Mouse (Mus musculus) G1E (cell line): ENCODE results near the gene Slc25a33. TPM values are rescaled to one million over a fixed set of nuclear protein-coding genes. Genes with fewer than 3 reads are reported as not detected.

Source experiments
- ATAC-seq: 2 replicates; pipeline ENCODE4 v1.8.0; 2016; ENCODE audit warnings: mild to moderate bottlenecking; ENCODE audit not compliant: insufficient number of reproducible peaks, poor library complexity, low FRiP score, severe bottlenecking; ENCODE audit errors: extremely low read depth
- DNase-seq: peaks from one replicate; pipeline ENCODE4 v3.0.0; 2012; ENCODE audit warnings: low spot score
- H3K27me3 ChIP-seq: 2 replicates; pipeline ENCODE4 v1.6.1; 2012; ENCODE audit warnings: mild to moderate bottlenecking, low read length, inconsistent platforms; ENCODE audit not compliant: insufficient read depth
- H3K36me3 ChIP-seq: replicated peaks from 2 replicates; pipeline ENCODE3; 2012; ENCODE audit warnings: mild to moderate bottlenecking, inconsistent platforms
- H3K4me1 ChIP-seq: 2 replicates; pipeline ENCODE4 v1.6.1; 2012; ENCODE audit warnings: low read depth, low read length, inconsistent platforms, mixed read lengths; ENCODE audit not compliant: insufficient read depth
- H3K4me3 ChIP-seq: 2 replicates; pipeline ENCODE4 v1.5.1; 2012; ENCODE audit warnings: low read depth, mild to moderate bottlenecking, inconsistent platforms, low read length, moderate library complexity, mixed read lengths
- H3K9me3 ChIP-seq: replicated peaks from 2 replicates; pipeline ENCODE4 v1.6.1; 2012; ENCODE audit warnings: inconsistent platforms
- CTCF ChIP-seq: IDR thresholded peaks from 2 replicates; pipeline ENCODE4 v1.5.1; 2012; ENCODE audit warnings: low read depth, low read length, inconsistent platforms, mixed read lengths
- polyA plus RNA-seq: library from polyadenylated mRNA; stranded (reverse); fragments of >175 nt; gene quantifications from 2 replicates; pipeline ENCODE4 v1.2.3, GENCODE M21; 2012
- total RNA-seq, 2 experiments: library from RNA; stranded (forward) in 1 of 2; stranded (reverse) in 1 of 2; fragments of 200-1000 nt in 1 of 2; fragments of >200 nt in 1 of 2; fragmentation: Nextera tagmentation in 1 of 2; gene quantifications; 2 replicates each; pipeline ENCODE4 v1.2.3; 2014 to 2017

The Slc25a33 gene
- total and polyA plus RNA-seq, 3 experiments, result 2.3 to 4.9 (median 3.7) TPM

- peaks cover 46% of the 10 kb centered on the region for H3K4me1 ChIP-seq
- no peaks in the 10 kb centered on the region for H3K9me3 ChIP-seq
- DNase-seq, result no peak
- H3K27me3 ChIP-seq, result no peaks in the 10 kb centered on the region
- peak overlapping the region; percentile 66; the same call in 1 of the 2 replicates for H3K4me3 ChIP-seq
- H3K36me3 ChIP-seq, result peaks cover 26% of the 10 kb centered on the region
- no peak for ATAC-seq
- no peak for TF ChIP-seq CTCF
Measured at GRCm38 (mm10) chr4:149696189-149696971, 77.7 kb downstream of the Slc25a33 start.

Other genes with a start within 250 kb of the Slc25a33 start
- gene Clstn1, start 187.8 kb downstream of the Slc25a33 start, total RNA-seq (2014; fragmentation: Nextera tagmentation), result 0.19 and 0.38 TPM in 2 replicates
- 0.22 and 0.41 TPM in 2 replicates for gene Clstn1, start 187.8 kb downstream of the Slc25a33 start, total RNA-seq (2017)
- gene Clstn1, start 187.8 kb downstream of the Slc25a33 start, polyA plus RNA-seq, result 2.3 and 2.5 TPM in 2 replicates
- 17.3 and 23.9 TPM in 2 replicates for gene Pik3cd, start 71.7 kb downstream of the Slc25a33 start, total RNA-seq (2014; fragmentation: Nextera tagmentation)
- 24.0 and 28.0 TPM in 2 replicates for gene Pik3cd, start 71.7 kb downstream of the Slc25a33 start, total RNA-seq (2017)
- gene Pik3cd, start 71.7 kb downstream of the Slc25a33 start, polyA plus RNA-seq, result 37.0 and 40.3 TPM in 2 replicates
- gene Tmem201, start 36.2 kb downstream of the Slc25a33 start, total RNA-seq (2014; fragmentation: Nextera tagmentation), result 13.1 and 13.8 TPM in 2 replicates
- 3.0 and 3.1 TPM in 2 replicates for gene Tmem201, start 36.2 kb downstream of the Slc25a33 start, total RNA-seq (2017)
- gene Tmem201, start 36.2 kb downstream of the Slc25a33 start, polyA plus RNA-seq, result 34.2 and 35.9 TPM in 2 replicates
- gene Spsb1, start 180.8 kb upstream of the Slc25a33 start, total RNA-seq (2014; fragmentation: Nextera tagmentation), result not detected in 2 replicates
- gene Spsb1, start 180.8 kb upstream of the Slc25a33 start, total RNA-seq (2017), result not detected in 2 replicates
- 0.08 and 0.20 TPM in 2 replicates for gene Spsb1, start 180.8 kb upstream of the Slc25a33 start, polyA plus RNA-seq
- gene H6pd, start 234.7 kb upstream of the Slc25a33 start, total RNA-seq (2014; fragmentation: Nextera tagmentation), result 5.3 and 7.1 TPM in 2 replicates
- gene H6pd, start 234.7 kb upstream of the Slc25a33 start, total RNA-seq (2017), result 6.4 and 7.0 TPM in 2 replicates
- gene H6pd, start 234.7 kb upstream of the Slc25a33 start, polyA plus RNA-seq, result 6.4 and 8.3 TPM in 2 replicates